Mouse (Mus musculus) retina, embryonic 14.5 days (tissue): Measurements from ENCODE around the gene Plcd3.

ENCODE experiments used
- DNase-seq: peaks from one replicate; pipeline ENCODE4 v3.0.0-alpha.2; 2015; ENCODE audit warnings: low spot score

Plcd3 gene

GRCm38 (mm10) chr11:103117591-103118009 lies 16.1 kb upstream of the Plcd3 start:
- DNase-seq, result peak; percentile 56

- peak; percentile 76 for DNase-seq
Measured at GRCm38 (mm10) chr11:103116959-103117590, 15.6 kb upstream of the Plcd3 start.

- peak; percentile 99 for DNase-seq
Measured at GRCm38 (mm10) chr11:103116008-103116818, 14.8 kb upstream of the Plcd3 start, which contains the start of gene Hexim1. Gene Hexim1 (plus strand): TSS chr11:103116231.

- DNase-seq, result peak; percentile 87
Measured at GRCm38 (mm10) chr11:103115163-103116007, 13.9 kb upstream of the Plcd3 start.

GRCm38 (mm10) chr11:103114270-103114943 lies 12.9 kb upstream of the Plcd3 start:
- DNase-seq, result no peak

GRCm38 (mm10) chr11:103113771-103114170 lies 12.3 kb upstream of the Plcd3 start:
- DNase-seq, result no peak

- DNase-seq, result no peak
Measured at GRCm38 (mm10) chr11:103113005-103113404, 11.5 kb upstream of the Plcd3 start.

- DNase-seq, result no peak
Measured at GRCm38 (mm10) chr11:103112552-103112912, 11.1 kb upstream of the Plcd3 start.

- peak; percentile 50 for DNase-seq
Measured at GRCm38 (mm10) chr11:103111881-103112551, 10.6 kb upstream of the Plcd3 start.

- DNase-seq, result no peak
Measured at GRCm38 (mm10) chr11:103111301-103111700, 9.8 kb upstream of the Plcd3 start.

- no peak for DNase-seq
Measured at GRCm38 (mm10) chr11:103106386-103106785, 4.9 kb upstream of the Plcd3 start.

- DNase-seq, result no peak
Measured at GRCm38 (mm10) chr11:103105810-103106209, 4.4 kb upstream of the Plcd3 start.

- no peak for DNase-seq
Measured at GRCm38 (mm10) chr11:103105180-103105725, 3.8 kb upstream of the Plcd3 start.

GRCm38 (mm10) chr11:103104469-103104868 lies 3.0 kb upstream of the Plcd3 start:
- DNase-seq, result no peak

- DNase-seq, result no peak
Measured at GRCm38 (mm10) chr11:103103621-103104020, 2.2 kb upstream of the Plcd3 start.

- peak; percentile 97 for DNase-seq
Measured at GRCm38 (mm10) chr11:103102725-103103349, 1.4 kb upstream of the Plcd3 start.

- peak; percentile 57 for DNase-seq
Measured at GRCm38 (mm10) chr11:103101866-103102501, 526 bp upstream of the Plcd3 start.

GRCm38 (mm10) chr11:103100361-103100760 lies 1.1 kb downstream of the Plcd3 start:
- DNase-seq, result no peak

GRCm38 (mm10) chr11:103099352-103099940 lies 2.0 kb downstream of the Plcd3 start:
- DNase-seq, result no peak
